Mouse (Mus musculus): Measurements from ENCODE around the gene Sgf29. TPM values are rescaled to one million over a fixed set of nuclear protein-coding genes. Genes with fewer than 3 reads are reported as not detected.

The Sgf29 gene
- 2.7 TPM for polyA plus RNA-seq (2014; fragmentation: Illumina TruSeq; extraction: RNeasy Lipid Tissue Mini Kit (QIAGEN cat#74804))

GRCm38 (mm10) chr7:126649231-126650051, at the start of gene Sgf29:
Gene Sgf29 (plus strand): TSS chr7:126649309.

DNA sequence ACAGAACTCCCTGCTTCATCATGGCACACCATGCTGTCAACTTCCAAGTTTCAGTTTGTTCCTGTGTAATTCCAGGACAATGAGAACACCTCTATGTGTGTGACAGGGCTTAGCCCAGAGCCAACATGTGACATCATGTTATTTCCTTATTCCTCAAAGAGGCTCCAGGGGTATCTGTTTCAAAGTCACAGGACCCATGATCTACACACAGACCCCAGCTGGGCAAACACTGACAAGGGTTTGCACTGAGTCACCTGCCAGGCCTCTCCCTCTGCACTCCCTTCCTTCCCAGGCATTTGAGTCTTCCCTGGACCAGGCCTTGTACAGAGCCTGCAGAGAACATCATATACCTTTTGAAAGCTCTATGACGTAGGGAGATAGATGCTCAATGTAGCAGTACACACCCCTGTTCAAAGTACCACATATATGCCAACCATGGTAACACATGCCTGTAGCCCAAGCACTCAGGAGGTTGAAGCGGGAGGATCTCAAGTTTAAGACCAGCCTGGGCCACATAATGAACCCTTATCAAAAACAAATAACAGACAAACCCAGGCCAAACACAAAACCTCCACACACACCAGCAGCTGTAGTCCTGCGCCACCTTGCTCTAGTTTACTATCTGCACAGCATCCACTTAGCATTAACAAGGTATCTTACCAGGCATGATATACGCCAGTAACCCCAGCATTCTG, 18.1 kb upstream of the Sgf29 start, which contains the start of gene Nupr1:
Gene Nupr1, minus strand, starts transcription at position 38 of the 695 bp plus-strand sequence.

DNA sequence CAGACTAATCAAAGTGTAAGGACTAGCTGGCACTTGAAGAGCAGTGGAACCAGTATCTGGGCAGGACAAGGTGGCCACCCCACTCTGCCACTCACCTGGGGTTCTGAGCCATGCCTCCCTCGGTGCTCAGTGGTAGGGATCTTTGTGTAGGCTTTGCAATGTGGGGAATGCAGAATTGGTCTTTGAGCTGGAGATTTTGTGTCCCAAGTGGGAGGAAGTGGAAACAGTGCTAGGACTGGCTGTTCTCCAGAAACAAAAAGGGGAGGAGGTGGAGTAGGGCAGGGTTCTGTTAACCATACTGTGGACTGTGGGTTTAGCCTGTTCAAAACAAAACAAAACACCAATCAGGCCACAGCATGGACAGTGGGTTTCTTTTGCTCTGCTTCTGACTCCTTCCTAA, 27.1 kb downstream of the Sgf29 start, which contains the start of gene Sult1a1:
Gene Sult1a1, minus strand, starts transcription at position 226 of the 400 bp plus-strand sequence.

GRCm38 (mm10) chr7:126695210-126695611, 46.1 kb downstream of the Sgf29 start, which contains the start of gene Bola2:
Gene Bola2 (plus strand): TSS chr7:126695401.

GRCm38 (mm10) chr7:126695631-126696207, 46.6 kb downstream of the Sgf29 start, which contains the start of gene Slx1b:
Gene Slx1b (minus strand): TSS chr7:126695784.

DNA sequence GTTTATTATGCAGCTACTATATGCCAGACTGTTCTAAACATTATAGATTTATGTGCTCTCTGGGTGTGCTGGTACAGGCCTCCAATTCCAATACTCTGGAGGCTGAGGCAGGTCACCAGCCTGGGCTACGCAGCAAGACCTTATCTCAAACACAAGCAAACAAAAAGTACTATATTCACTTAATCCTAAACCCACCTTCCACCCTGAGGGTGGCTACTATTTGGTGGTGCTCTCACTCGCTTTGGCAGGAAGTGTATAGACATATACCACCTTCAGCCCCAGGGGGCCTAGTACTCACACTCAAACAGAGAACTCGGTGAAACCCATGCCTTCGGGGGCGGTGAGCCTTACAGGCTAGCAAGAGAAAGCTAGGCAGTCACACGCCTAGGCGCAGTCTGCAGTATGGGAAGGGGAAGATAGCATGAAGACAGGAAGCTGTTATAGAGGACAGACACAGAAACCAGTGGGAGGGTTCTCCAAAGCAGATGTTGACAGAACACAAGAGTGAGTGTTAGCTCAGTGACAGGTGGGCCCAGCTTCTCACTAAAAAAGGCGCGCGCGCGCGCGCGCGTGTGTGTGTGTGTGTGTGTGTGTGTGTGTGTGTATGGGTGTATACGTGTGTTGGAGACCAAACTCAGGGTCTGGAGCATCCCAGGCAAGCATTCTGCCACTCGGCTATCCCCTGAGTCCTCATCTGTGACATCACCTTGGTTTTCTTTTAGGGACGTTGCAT, 58.5 kb downstream of the Sgf29 start, which contains the start of gene Coro1a:
Gene Coro1a, minus strand, starts transcription at position 346 of the 733 bp plus-strand sequence.

Other genes with a start within 250 kb of the Sgf29 start
- 0.17 TPM for gene Cd19, start 234.4 kb upstream of the Sgf29 start, polyA plus RNA-seq (2014; fragmentation: Illumina TruSeq; extraction: RNeasy Lipid Tissue Mini Kit (QIAGEN cat#74804))
- 0.20 TPM for gene Rabep2, start 220.6 kb upstream of the Sgf29 start, polyA plus RNA-seq (2014; fragmentation: Illumina TruSeq; extraction: RNeasy Lipid Tissue Mini Kit (QIAGEN cat#74804))
- not detected for gene Atp2a1, start 186.2 kb upstream of the Sgf29 start, polyA plus RNA-seq (2014; fragmentation: Illumina TruSeq; extraction: RNeasy Lipid Tissue Mini Kit (QIAGEN cat#74804))
- 0.57 TPM for gene Sh2b1, start 173.9 kb upstream of the Sgf29 start, polyA plus RNA-seq (2014; fragmentation: Illumina TruSeq; extraction: RNeasy Lipid Tissue Mini Kit (QIAGEN cat#74804))
- 2.9 TPM for gene Tufm, start 161.9 kb upstream of the Sgf29 start, polyA plus RNA-seq (2014; fragmentation: Illumina TruSeq; extraction: RNeasy Lipid Tissue Mini Kit (QIAGEN cat#74804))
- gene Atxn2l, start 145.9 kb upstream of the Sgf29 start, polyA plus RNA-seq (2014; fragmentation: Illumina TruSeq; extraction: RNeasy Lipid Tissue Mini Kit (QIAGEN cat#74804)) = 24.4 TPM
- 340 TPM for gene Eif3c, start 82.9 kb upstream of the Sgf29 start, polyA plus RNA-seq (2014; fragmentation: Illumina TruSeq; extraction: RNeasy Lipid Tissue Mini Kit (QIAGEN cat#74804))
- gene Apobr, start 64.4 kb upstream of the Sgf29 start, polyA plus RNA-seq (2014; fragmentation: Illumina TruSeq; extraction: RNeasy Lipid Tissue Mini Kit (QIAGEN cat#74804)) = 0.26 TPM
- 1.4 TPM for gene Cln3, start 63.5 kb upstream of the Sgf29 start, polyA plus RNA-seq (2014; fragmentation: Illumina TruSeq; extraction: RNeasy Lipid Tissue Mini Kit (QIAGEN cat#74804))
- gene Il27, start 54.4 kb upstream of the Sgf29 start, polyA plus RNA-seq (2014; fragmentation: Illumina TruSeq; extraction: RNeasy Lipid Tissue Mini Kit (QIAGEN cat#74804)) = not detected
- gene Nupr1, start 18.4 kb upstream of the Sgf29 start, polyA plus RNA-seq (2014; fragmentation: Illumina TruSeq; extraction: RNeasy Lipid Tissue Mini Kit (QIAGEN cat#74804)) = 10.7 TPM
- gene Sult1a1, start 27.1 kb downstream of the Sgf29 start, polyA plus RNA-seq (2014; fragmentation: Illumina TruSeq; extraction: RNeasy Lipid Tissue Mini Kit (QIAGEN cat#74804)) = 42.1 TPM
- gene Bola2, start 46.1 kb downstream of the Sgf29 start, polyA plus RNA-seq (2014; fragmentation: Illumina TruSeq; extraction: RNeasy Lipid Tissue Mini Kit (QIAGEN cat#74804)) = 0.26 TPM
- 1.2 TPM for gene Slx1b, start 46.5 kb downstream of the Sgf29 start, polyA plus RNA-seq (2014; fragmentation: Illumina TruSeq; extraction: RNeasy Lipid Tissue Mini Kit (QIAGEN cat#74804))
- gene Coro1a, start 58.5 kb downstream of the Sgf29 start, polyA plus RNA-seq (2014; fragmentation: Illumina TruSeq; extraction: RNeasy Lipid Tissue Mini Kit (QIAGEN cat#74804)) = 2.9 TPM
- 15.3 TPM for gene Mapk3, start 110.3 kb downstream of the Sgf29 start, polyA plus RNA-seq (2014; fragmentation: Illumina TruSeq; extraction: RNeasy Lipid Tissue Mini Kit (QIAGEN cat#74804))
- not detected for gene Gdpd3, start 117.0 kb downstream of the Sgf29 start, polyA plus RNA-seq (2014; fragmentation: Illumina TruSeq; extraction: RNeasy Lipid Tissue Mini Kit (QIAGEN cat#74804))
- 9.1 TPM for gene Ypel3, start 127.6 kb downstream of the Sgf29 start, polyA plus RNA-seq (2014; fragmentation: Illumina TruSeq; extraction: RNeasy Lipid Tissue Mini Kit (QIAGEN cat#74804))
- not detected for gene Tbx6, start 132.2 kb downstream of the Sgf29 start, polyA plus RNA-seq (2014; fragmentation: Illumina TruSeq; extraction: RNeasy Lipid Tissue Mini Kit (QIAGEN cat#74804))
- 36.4 TPM for gene Ppp4c, start 143.2 kb downstream of the Sgf29 start, polyA plus RNA-seq (2014; fragmentation: Illumina TruSeq; extraction: RNeasy Lipid Tissue Mini Kit (QIAGEN cat#74804))
- 1.5 TPM for gene Fam57b, start 148.4 kb downstream of the Sgf29 start, polyA plus RNA-seq (2014; fragmentation: Illumina TruSeq; extraction: RNeasy Lipid Tissue Mini Kit (QIAGEN cat#74804))
- gene 4930451I11Rik, start 182.3 kb downstream of the Sgf29 start, polyA plus RNA-seq (2014; fragmentation: Illumina TruSeq; extraction: RNeasy Lipid Tissue Mini Kit (QIAGEN cat#74804)) = not detected
- gene Doc2a, start 198.1 kb downstream of the Sgf29 start, polyA plus RNA-seq (2014; fragmentation: Illumina TruSeq; extraction: RNeasy Lipid Tissue Mini Kit (QIAGEN cat#74804)) = not detected
- gene Hirip3, start 212.7 kb downstream of the Sgf29 start, polyA plus RNA-seq (2014; fragmentation: Illumina TruSeq; extraction: RNeasy Lipid Tissue Mini Kit (QIAGEN cat#74804)) = 21.5 TPM
- gene Ino80e, start 213.1 kb downstream of the Sgf29 start, polyA plus RNA-seq (2014; fragmentation: Illumina TruSeq; extraction: RNeasy Lipid Tissue Mini Kit (QIAGEN cat#74804)) = 19.9 TPM
- 8.2 TPM for gene Taok2, start 235.4 kb downstream of the Sgf29 start, polyA plus RNA-seq (2014; fragmentation: Illumina TruSeq; extraction: RNeasy Lipid Tissue Mini Kit (QIAGEN cat#74804))